Mouse (Mus musculus) myocyte (in vitro differentiated cells): Measurements from ENCODE around the gene Olfr971. TPM values are rescaled to one million over a fixed set of nuclear protein-coding genes. Genes with fewer than 3 reads are reported as not detected.
"Not testable (repeated sequence)": the region's sequence is repeated elsewhere in the genome, so short reads cannot be mapped to it uniquely, and the experiment has no call there.

ENCODE experiments used
- H3K27me3 ChIP-seq: one replicate; pipeline ENCODE4 v1.6.1; 2011; ENCODE audit not compliant: control insufficient read depth, insufficient read depth, insufficient read length
- H3K36me3 ChIP-seq: one replicate; pipeline ENCODE4 v1.6.1; 2011; ENCODE audit not compliant: control insufficient read depth, insufficient read depth
- H3K4me2 ChIP-seq: one replicate; pipeline ENCODE4 v1.6.1; 2011; ENCODE audit warnings: low read depth, control low read depth
- H3K4me3 ChIP-seq: one replicate; pipeline ENCODE4 v1.5.1; 2011; ENCODE audit warnings: mild to moderate bottlenecking, control low read depth, moderate library complexity
- H3K79me2 ChIP-seq: one replicate; pipeline ENCODE4 v1.6.1; 2011; ENCODE audit not compliant: control insufficient read depth, insufficient read depth
- H3ac ChIP-seq: one replicate; pipeline ENCODE4 v1.6.1; 2011; ENCODE audit not compliant: control insufficient read depth, insufficient read length
- CEBPB ChIP-seq: IDR thresholded peaks from 2 replicates; pipeline ENCODE4 v1.6.1; 2011; ENCODE audit warnings: mild to moderate bottlenecking, moderate library complexity; ENCODE audit not compliant: poor library complexity, insufficient read depth, severe bottlenecking
- E2F4 ChIP-seq: IDR thresholded peaks from one replicate; pipeline ENCODE4 v1.6.1; 2011; ENCODE audit warnings: mild to moderate bottlenecking, control low read depth, moderate library complexity; ENCODE audit not compliant: insufficient read depth
- MAX ChIP-seq: IDR thresholded peaks from one replicate; pipeline ENCODE4 v1.6.1; 2011; ENCODE audit warnings: low read depth, mild to moderate bottlenecking, control low read depth
- MYOD1 ChIP-seq, 3 experiments: IDR thresholded peaks; one replicate each; pipeline ENCODE4 v1.6.1; 2011; ENCODE audit warnings: control low read depth in 2 of 3, low read depth in 2 of 3, mild to moderate bottlenecking in 2 of 3, moderate library complexity in 1 of 3; ENCODE audit not compliant: insufficient read length in 2 of 3, control insufficient read depth in 1 of 3
- MYOG ChIP-seq, 3 experiments: IDR thresholded peaks; one replicate each; pipeline ENCODE4 v1.6.1; 2011; ENCODE audit warnings: control low read depth in 2 of 3, low read depth in 2 of 3, mild to moderate bottlenecking in 2 of 3; ENCODE audit not compliant: insufficient read length in 2 of 3, control insufficient read depth in 1 of 3, insufficient read depth in 1 of 3
- POLR2A ChIP-seq: IDR thresholded peaks from one replicate; pipeline ENCODE4 v1.6.1; 2011; ENCODE audit warnings: low read depth, mild to moderate bottlenecking, control low read depth, moderate library complexity; ENCODE audit not compliant: insufficient read length
- POLR2AphosphoS2 ChIP-seq: IDR thresholded peaks from one replicate; pipeline ENCODE4 v1.6.1; 2011; ENCODE audit warnings: low read depth, control low read depth; ENCODE audit not compliant: insufficient read length
- REST ChIP-seq: IDR thresholded peaks from one replicate; pipeline ENCODE4 v1.6.1; 2011; ENCODE audit warnings: mild to moderate bottlenecking, control low read depth, moderate library complexity; ENCODE audit not compliant: insufficient read depth, insufficient read length
- SRF ChIP-seq: IDR thresholded peaks from one replicate; pipeline ENCODE4 v1.6.1; 2011; ENCODE audit warnings: low read depth; ENCODE audit not compliant: control insufficient read depth, insufficient read length
- TCF12 ChIP-seq: IDR thresholded peaks from one replicate; pipeline ENCODE4 v1.6.1; 2011; ENCODE audit warnings: mild to moderate bottlenecking, control low read depth; ENCODE audit not compliant: poor library complexity, insufficient read depth, severe bottlenecking
- TCF3 ChIP-seq: IDR thresholded peaks from one replicate; pipeline ENCODE4 v1.6.1; 2011; ENCODE audit warnings: low read depth, control low read depth; ENCODE audit not compliant: insufficient read length
- USF1 ChIP-seq: IDR thresholded peaks from one replicate; pipeline ENCODE4 v1.6.1; 2011; ENCODE audit warnings: low read depth, mild to moderate bottlenecking, control low read depth, moderate library complexity
- polyA plus RNA-seq: library from polyadenylated mRNA; unstranded; fragments of >200 nt; fragmentation: generic; extraction: Trizol; gene quantifications from one replicate; pipeline ENCODE4 v1.2.1, GENCODE M21; 2012; ENCODE audit warnings: missing spikeins

Olfr971 gene
- not detected for polyA plus RNA-seq

DNA sequence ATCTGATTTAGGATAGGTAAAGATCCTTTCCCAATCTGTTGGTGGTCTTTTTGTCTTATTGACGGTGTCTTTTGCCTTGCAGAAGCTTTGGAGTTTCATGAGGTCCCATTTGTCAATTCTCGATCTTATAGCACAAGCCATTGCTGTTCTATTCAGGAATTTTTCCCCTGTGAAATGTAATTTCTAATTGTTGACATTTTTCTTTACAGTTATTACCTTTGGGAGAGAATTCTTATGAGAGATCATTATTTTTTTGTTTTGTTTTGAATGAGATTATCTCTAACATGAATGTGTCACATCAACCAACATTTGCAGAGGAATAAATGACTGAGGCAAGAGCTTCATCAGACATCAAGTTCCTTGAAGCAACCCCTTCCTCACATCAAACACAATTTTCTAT, at the start of gene Olfr971:
Gene Olfr971 (plus strand): TSS at position 301 of the 400 bp plus-strand sequence.
- not testable (repeated sequence) for H3ac ChIP-seq, H3K4me2 ChIP-seq, H3K36me3 ChIP-seq, H3K27me3 ChIP-seq, H3K79me2 ChIP-seq, H3K4me3 ChIP-seq

DNA sequence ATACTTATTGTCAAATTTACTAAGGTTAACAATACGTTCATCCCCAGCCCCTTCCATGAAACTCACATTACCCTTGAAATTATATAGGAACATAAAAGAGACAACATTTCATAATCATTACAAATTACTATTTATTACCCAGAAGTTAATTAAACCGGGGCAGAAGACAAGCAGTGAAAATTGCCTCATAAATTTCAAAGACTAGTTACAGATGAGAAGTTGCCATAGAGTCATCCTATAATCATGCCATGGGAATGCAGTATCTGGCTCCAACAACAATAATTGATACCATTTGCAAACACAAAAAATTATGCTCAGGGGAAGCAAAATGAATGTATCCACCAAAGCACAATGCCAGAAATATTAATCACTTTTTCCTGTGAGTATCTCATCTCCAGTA, 46.1 kb upstream of the Olfr971 start, which contains the start of gene Olfr969:
Gene Olfr969 (plus strand): TSS at position 388 of the 400 bp plus-strand sequence.
- Histone ChIP-seq H3K4me2 (no peak within 1 kb of the TSS), H3K36me3 (no peaks in the 10 kb centered on the region)

DNA sequence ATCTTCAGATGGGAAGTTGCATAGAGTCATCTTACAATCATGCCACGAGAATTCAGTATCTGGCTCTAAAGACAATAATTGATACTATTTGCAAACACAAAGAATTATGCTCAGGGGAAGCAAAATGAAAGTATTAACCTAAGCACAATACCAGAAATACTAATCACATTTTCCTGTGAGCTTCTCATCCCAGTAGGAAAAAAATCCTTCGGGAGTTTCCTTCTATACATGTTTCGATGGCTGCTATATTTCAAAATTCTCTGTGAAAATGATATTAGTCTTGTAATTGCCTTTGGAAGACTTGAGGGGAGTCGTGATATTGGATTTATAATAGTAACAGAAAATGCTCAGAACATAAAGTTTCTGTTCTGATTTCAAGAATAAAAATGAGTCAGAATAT, 28.1 kb upstream of the Olfr971 start, which contains the start of gene Olfr970:
Gene Olfr970 (plus strand): TSS at position 301 of the 400 bp plus-strand sequence.
- H3K4me2 ChIP-seq: no peak within 1 kb of the TSS
- H3K36me3 ChIP-seq: no peaks in the 10 kb centered on the region
- no peak within 1 kb of the TSS for H3ac ChIP-seq
- no peak within 1 kb of the TSS for H3K4me3 ChIP-seq
- no peak for TF ChIP-seq MAX
- TF ChIP-seq REST: no peak
- TF ChIP-seq MYOG (IDR thresholded peaks at IDR 0.05; ENCODE audit: control insufficient read depth in 1 of 3, insufficient read depth in 1 of 3, insufficient read length in 2 of 3, low read depth in 2 of 3): no peak
- no peak for TF ChIP-seq TCF12
- no peak for TF ChIP-seq TCF3
- TF ChIP-seq E2F4: no peak
- no peak for TF ChIP-seq MYOD1 (IDR thresholded peaks at IDR 0.05; ENCODE audit: control insufficient read depth in 1 of 3, insufficient read length in 2 of 3, low read depth in 2 of 3)
- no peak for TF ChIP-seq CEBPB
- no peak for TF ChIP-seq USF1
- no peak for TF ChIP-seq POLR2A
- TF ChIP-seq POLR2AphosphoS2: no peak
- TF ChIP-seq SRF: no peak
- no peaks in the 10 kb centered on the region for H3K27me3 ChIP-seq
- no peaks in the 10 kb centered on the region for H3K79me2 ChIP-seq

More for the DNA sequence above, 46.1 kb upstream of the Olfr971 start, which contains the start of gene Olfr969:
- no peaks in the 10 kb centered on the region for H3K27me3 ChIP-seq
- TF ChIP-seq MYOD1 (IDR thresholded peaks at IDR 0.05; ENCODE audit: control insufficient read depth in 1 of 3, insufficient read length in 2 of 3, low read depth in 2 of 3) (no peak), POLR2AphosphoS2 (no peak), E2F4 (no peak), MYOG (IDR thresholded peaks at IDR 0.05; ENCODE audit: control insufficient read depth in 1 of 3, insufficient read depth in 1 of 3, insufficient read length in 2 of 3, low read depth in 2 of 3) (no peak), POLR2A (no peak), REST (no peak), USF1 (no peak), SRF (no peak), TCF12 (no peak), MAX (no peak), TCF3 (no peak)
- H3K4me3 ChIP-seq: no peak within 1 kb of the TSS
- no peaks in the 10 kb centered on the region for H3K79me2 ChIP-seq
- H3ac ChIP-seq: no peak within 1 kb of the TSS

DNA sequence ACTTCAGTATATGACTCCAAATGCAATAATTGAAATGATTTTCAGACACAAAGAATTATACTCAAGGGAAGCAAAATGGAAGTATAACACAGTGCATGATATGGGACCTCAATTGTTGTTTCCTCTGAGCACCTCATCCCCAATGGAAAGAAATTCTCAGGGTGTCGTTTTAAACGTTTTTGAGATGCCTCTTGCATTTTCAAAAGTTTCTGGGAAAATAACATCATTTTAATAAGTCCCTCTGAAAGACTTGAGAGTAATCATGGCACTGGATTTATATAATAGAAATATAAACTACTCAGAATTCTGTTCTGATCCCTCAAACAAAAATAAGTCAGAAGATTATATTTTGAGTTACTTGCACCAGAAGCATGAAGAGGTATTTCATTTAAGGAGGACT, 29.4 kb downstream of the Olfr971 start, which contains the start of gene Olfr972:
Gene Olfr972 (plus strand): TSS at position 301 of the 400 bp plus-strand sequence.
- Histone ChIP-seq H3K27me3 (no peaks in the 10 kb centered on the region), H3ac (no peak within 1 kb of the TSS), H3K36me3 (no peaks in the 10 kb centered on the region), H3K4me3 (no peak within 1 kb of the TSS), H3K4me2 (no peak within 1 kb of the TSS), H3K79me2 (no peaks in the 10 kb centered on the region)
- TF ChIP-seq REST (no peak), POLR2A (no peak), TCF3 (no peak), TCF12 (no peak), SRF (no peak), CEBPB (no peak), USF1 (no peak), MYOD1 (IDR thresholded peaks at IDR 0.05; ENCODE audit: control insufficient read depth in 1 of 3, insufficient read length in 2 of 3, low read depth in 2 of 3) (no peak), MYOG (IDR thresholded peaks at IDR 0.05; ENCODE audit: control insufficient read depth in 1 of 3, insufficient read depth in 1 of 3, insufficient read length in 2 of 3, low read depth in 2 of 3) (no peak), POLR2AphosphoS2 (no peak), E2F4 (no peak), MAX (no peak)

- H3K27me3 ChIP-seq, H3ac ChIP-seq, H3K79me2 ChIP-seq, H3K4me2 ChIP-seq, H3K4me3 ChIP-seq, H3K36me3 ChIP-seq: not testable (repeated sequence)
Measured at GRCm38 (mm10) chr9:39871986-39872385, 35.3 kb downstream of the Olfr971 start.

- H3K36me3 ChIP-seq, H3K4me3 ChIP-seq, H3K27me3 ChIP-seq, H3K4me2 ChIP-seq, H3K79me2 ChIP-seq, H3ac ChIP-seq: not testable (repeated sequence)
Measured at GRCm38 (mm10) chr9:39877541-39878396, 41.1 kb downstream of the Olfr971 start.
